Mouse (Mus musculus) cerebellum, adult (tissue): ENCODE results near the gene Clcn1.

Source experiments
- ATAC-seq: cut with Nextera tagmentation; 2 replicates; pipeline ENCODE4 v1.9.2; 2017; ENCODE audit warnings: mild to moderate bottlenecking, moderate library complexity, mixed read lengths; ENCODE audit not compliant: insufficient number of reproducible peaks, low FRiP score, low TSS enrichment

The Clcn1 gene

DNA sequence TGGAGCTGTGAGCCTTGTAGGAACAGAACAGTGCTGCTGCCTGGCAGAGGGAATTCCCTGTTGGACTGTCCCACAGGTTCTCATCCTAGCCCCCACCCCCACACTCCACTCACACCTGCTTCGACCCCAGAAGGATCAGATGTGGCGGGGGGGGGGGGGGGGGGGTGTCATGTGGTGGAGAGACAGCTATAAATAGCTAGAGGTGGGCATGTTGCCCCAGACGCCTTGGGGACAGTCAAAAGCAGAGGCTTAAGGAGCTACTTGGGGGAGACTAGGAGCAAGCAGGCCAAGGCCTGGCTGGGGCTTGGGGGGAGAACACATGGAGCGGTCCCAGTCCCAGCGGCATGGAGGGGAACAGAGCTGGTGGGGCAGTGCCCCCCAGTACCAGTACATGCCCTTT lies at the start of gene Clcn1:
Gene Clcn1 (plus strand): TSS at position 238 of the 400 bp plus-strand sequence.
- no peak for ATAC-seq

DNA sequence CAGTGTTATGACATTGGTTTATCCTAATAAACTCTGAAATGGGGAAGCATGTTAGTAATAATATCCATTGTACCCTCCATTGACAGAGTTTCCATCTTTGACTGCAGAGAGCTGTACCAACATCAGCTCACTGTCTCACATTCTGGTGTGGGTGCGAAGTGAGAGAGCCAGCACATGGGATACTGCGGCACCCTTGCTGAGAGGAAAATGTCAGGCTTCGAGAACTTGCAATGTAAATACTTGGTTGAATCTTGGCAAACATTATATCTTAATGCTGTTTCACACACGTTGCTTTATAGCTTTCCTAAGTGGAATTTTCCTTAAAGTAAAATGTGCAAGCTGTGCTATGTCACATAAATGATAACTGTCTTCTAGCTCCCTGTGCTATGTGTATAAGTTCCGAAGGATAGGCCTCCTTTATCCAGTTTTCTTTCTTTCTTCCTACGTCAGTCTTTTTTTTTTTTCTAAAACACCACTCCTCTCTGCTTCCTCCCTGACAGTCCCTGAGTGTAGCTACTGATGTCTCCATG lies 49.1 kb upstream of the Clcn1 start:
- no peak for ATAC-seq

DNA sequence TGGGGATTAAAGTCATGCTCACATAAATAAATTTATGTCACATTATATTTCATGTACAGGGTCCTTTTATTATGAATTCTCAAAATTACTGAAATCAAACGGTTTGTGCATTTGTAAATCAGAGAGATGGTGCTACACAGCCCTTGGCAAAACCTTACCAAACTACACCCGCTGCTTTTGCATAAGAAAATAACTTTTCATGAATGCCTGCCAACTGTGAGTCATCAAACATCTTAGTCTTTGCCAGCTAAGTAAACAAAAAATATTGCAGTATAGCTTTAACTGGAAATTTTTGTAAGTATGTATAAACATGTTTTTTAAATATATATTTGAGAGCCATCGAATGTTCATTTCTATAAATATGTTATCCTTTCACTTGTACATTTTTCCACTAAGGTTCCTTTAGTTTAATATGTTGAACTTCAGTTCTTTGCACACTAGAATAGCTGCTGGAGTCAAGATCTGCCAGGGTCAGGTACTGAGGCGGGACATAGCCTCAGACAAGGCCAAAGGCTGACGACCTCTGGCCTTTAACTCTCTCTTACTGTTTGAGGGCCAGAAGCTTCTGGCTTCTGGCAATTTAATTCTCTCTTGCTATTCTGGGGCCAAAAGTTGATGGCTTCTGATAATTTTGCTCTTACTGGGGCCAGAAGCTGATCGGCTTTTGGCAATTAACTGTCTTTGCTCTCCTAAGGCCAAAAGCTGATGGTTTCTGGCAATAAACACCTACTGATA lies 45.0 kb upstream of the Clcn1 start:
- ATAC-seq: no peak

DNA sequence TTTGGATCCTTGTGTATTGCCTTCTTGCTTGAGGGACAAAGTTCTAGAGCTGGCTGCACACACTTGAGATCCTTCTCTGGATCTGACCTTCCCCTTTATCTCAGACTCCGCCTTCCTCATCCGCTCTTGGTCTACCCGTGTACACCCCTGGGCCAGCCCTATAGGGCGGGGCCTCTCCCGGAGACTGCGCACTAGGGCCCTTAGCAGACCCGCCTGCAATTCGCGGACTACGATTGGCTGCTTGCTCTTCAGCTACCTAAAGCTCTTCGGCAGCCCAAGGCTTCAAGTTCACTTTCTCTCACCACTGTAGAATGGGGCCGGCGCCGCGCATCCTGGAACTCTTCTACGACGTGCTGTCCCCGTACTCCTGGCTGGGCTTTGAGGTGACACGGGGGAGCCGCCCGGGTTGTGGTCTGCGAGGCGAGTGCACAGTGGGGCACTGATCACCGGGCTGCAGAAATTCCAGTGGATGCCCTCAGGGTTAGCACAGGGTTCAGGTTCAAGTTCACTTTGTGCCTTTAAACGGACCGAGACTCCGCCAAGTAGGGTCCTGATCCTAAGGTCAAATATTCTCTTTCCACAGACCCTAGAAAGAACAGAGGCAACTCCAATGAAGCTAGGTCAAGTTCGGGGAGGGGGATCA lies 40.7 kb upstream of the Clcn1 start, which contains the start of gene Gstk1:
Gene Gstk1 (plus strand): TSS at position 225 of the 643 bp plus-strand sequence.
- ATAC-seq: peak; percentile 99

DNA sequence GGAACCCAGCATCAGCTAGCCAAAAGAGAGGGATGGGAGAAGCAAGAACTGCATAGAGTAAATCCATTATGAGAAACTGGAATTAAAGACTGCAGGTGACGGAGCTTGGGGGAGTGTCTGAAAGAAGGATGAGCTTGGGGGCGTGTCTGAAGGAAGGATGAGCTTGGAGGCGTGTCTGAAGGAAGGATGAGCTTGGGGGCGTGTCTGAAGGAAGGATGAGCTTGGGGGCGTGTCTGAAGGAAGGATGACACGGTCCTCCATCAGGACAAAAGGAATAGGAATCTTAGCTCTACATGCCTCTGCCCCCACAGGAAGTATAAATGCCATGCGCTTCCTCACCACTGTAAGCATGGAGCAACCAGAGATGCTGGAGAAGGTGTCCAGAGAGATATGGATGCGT lies 39.3 kb upstream of the Clcn1 start:
- no peak for ATAC-seq

DNA sequence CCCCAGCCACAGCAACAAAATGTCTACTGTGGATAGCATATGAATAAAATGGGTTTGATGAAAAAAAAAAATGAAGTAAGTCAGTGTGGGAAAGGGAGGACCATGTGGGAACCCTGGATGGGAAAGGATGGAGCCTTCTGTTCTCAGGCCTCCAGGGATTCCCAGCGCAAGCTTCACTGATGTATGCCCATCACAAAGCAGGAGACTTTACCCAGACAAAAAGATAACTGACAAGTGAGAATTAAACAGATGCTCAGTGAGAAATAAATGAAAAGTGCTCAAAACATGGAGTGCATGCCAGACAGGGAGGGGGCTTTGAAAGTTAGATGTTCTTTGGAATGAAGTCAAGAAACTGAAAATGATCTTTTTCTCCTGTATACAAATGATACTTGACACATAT lies 38.5 kb upstream of the Clcn1 start:
- ATAC-seq: no peak

DNA sequence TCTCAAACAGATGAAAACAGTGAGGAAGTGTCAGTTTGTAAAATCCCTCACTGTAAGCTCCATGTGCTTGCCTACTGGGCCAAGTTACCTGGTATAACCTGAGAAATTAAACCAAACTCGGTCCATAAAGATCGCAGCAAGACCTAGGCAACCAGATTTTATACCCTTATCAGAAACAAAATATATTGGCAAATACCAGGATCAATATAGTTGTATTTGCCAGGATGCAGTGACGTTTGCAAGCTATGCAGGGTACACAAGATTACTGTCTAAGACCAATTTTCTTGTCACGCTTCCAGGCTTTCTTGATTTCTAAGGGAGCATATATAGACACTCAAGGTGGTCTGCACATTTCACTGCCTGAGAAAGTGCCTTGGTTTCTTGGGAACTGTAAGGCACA lies 34.7 kb upstream of the Clcn1 start:
- ATAC-seq: no peak

DNA sequence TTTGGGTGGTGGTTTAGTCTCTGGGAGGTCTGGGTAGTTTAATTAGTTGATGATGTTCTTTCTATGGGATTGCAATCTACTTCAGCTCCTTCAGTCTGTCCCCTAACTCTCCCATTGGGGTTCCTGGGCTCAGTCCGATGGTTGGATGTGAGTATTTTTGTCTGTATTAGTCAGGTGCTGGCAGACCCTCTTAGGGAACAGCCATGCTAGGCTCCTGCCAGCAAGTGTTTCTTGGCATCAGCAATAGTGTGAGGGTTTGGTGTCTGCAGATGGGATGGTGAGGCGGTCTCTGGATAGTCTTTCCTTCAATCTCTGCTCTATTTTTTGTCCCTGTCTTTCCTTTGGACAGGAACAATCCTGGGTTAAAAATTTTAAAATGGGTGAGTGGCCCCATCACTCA lies 33.4 kb upstream of the Clcn1 start:
- no peak for ATAC-seq

DNA sequence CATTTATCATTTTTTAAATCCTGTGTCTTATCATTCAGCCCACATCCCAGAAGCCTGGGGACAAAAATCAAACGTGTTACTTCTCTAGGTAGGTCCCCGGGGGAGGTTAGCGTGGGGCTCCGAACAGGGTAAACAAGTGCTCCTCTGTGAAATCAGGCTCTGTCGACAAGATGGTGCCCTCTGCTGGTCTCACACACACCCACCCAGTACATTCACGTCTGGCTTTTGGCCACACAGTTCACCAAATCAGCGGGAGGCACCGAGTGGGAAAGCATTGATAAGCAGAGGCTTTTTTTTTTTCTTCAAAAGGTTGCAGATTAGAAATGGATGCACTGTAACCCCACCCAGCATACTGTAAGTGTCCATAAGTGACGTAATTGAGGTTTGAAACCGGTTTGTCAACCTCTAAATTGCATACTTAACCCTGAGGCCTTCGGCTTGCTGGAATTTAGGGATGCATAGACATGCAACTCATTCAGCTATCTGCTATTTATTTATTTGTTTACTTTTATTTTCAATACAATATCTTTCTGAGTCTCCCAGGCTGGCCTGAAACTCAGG lies 29.1 kb upstream of the Clcn1 start:
- 0 out of 2 replicates have a peak, but pooled peaks have one; percentile 26 for ATAC-seq

DNA sequence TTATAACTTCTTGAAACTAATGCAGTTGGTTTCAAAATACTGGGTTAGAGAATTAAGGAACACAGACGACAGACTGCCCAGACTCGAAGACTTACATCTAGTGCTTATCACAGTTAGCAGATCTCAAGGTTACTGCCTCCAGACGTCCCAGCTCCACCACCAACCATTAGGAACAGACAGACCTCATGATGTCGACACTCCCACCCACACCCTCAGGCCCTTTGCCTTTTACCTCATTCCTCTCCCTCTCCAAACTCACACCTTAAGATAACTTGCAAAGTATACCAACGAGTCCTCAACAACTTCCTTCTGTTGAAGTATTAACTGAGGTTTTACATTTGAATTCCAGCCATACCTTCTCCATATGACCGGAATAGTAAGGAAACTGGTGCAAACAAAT lies 26.1 kb upstream of the Clcn1 start:
- ATAC-seq: no peak

DNA sequence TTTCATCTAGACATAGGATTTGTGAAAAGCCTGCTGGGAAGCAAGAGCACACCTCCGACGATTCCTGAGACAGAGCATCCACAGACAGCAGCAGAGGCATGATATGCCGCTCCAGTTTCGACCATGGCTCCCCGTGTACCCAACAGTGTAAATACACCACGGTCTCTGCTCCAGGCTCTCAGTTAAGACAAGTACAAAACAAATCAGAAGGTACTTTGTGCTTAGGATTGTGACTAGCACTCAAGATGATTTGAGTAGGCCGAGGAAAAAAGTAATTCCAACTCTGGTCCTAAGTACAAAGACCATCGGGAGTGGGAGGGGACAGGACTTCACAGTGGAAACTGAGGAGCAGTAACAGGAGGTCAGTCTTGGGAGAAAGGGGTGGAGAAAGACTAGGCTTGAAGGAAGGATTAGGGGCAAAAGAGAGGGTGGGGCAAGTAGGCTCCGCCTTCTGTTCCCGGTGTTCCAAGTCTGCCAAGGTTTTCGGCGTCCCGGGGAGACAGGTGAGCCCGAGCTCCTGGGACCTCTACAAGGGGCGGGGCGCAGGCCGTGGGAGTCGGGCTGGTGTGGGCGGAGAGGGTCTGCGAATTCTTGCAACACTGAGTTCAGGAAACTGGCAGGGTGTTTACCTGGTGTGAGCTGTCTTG lies 24.8 kb upstream of the Clcn1 start, which contains the start of gene Tmem139:
Gene Tmem139 (plus strand): TSS at position 447 of the 647 bp plus-strand sequence.
- ATAC-seq: no peak

DNA sequence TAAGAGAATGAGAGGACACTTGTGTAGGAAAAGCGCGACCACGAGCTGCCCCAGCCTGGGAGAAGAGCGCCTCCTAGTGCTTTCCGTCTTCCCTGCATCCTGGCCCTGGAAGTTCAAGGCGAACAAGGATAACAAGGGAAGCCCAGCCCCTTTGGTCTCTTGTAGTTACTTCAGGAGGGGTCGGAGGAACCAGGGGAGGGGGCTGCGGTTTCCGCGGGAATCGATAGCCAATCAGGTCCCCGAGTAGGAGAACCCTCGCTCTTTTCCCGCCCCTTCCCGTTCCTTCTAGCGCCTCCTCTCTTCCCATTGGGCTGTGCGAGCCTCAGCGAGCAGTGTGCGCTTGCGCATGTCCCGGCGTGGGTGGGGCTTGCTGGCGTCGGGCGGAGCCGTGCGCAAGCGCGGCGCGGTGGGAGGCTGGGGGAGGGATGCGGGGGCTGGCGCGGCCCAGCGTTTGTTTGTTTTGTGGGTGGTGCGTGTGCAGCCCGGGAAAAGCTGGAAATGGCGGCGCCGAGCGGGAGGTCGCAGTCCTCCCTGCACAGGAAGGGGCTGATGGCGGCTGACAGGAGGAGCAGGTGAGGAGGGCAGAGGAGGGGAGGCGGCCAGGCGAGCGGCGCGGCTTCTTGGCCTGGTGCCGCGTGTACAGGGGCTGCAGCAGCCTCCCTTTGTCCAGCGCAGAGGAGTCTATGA lies 21.7 kb upstream of the Clcn1 start, which contains the start of gene Casp2:
Gene Casp2 (plus strand): TSS at position 360 of the 687 bp plus-strand sequence.
- peak; percentile 98 for ATAC-seq

DNA sequence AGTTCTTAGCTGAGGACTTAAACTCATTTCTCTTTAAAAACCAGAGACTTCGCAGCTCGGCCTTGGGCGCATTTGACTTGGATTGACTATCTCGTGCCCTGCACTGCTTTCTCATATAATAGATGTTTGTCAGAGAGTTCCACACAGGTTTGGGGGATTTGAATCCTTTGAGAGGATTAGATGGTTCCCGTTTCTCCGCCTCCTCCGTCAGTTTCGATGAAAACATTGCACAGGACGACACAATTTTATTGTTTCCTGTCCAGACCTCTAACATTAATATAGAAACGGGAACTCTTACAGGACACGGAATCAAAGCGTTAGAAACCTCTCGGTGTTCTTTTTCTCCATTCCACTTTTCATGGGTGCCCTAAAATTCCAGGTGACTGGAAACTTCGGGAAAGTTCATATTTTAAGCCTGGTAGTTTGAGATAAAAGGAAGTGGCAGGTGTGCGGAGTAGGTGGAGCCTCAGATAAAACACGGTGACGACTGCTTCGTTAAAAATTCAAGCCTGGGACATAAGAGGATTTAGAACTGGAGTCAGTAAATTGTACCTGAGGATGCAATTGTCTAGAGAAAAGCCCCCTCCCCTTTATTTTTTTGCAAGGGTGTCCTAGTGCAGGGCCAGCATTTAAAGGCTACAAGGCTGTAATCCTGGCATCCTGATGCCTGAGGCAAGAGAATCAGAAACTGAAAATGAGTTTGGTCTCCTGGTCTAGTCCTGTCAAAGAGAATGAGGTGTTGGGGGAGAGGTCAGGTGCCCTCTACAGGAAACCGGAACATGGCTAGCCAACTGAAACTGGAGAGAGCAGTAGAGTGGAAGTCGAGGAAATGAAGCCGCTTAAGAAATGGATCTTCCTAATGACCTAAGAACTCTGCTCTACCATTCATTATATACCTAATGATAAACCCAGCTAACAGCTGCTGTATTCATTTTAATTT lies 20.8 kb upstream of the Clcn1 start:
- no peak for ATAC-seq

DNA sequence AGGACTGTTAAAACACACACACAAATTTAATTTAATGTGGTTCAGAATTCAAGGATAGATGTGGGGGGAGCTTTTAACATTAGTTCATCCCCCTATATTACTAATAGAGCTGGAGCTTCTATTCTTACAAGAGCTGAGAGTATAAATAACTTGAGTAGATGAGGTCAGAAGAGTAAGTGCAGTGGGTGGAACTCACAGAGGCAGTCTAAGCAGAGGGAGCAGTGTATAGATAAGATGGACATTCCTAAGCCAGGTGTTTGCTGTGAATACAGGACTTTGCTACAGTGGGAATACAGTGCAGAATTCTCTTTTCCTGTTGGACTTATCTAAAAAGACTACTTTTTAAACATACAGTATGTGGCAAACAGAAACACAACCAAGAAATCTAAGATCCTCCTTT lies 15.7 kb upstream of the Clcn1 start:
- ATAC-seq: no peak

DNA sequence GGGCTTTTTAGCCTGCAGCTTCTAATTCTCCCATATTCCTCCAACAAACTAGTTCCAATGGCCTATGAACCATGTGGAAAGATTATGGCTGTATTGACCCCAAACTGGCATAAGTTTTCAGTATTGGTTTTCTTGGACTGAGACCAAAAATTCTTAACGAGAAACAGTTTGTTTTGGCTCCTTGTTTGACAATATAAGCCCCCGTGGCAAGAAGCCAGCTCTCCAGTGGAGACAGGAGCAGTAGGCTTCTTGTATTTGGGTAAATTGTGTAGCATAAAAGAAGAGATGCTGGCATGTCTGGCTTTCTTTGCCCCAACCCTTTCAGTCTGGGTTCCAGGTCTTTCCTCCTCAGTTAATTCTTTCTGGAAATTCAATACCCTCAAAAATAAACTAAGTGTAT lies 10.3 kb upstream of the Clcn1 start:
- ATAC-seq: no peak

DNA sequence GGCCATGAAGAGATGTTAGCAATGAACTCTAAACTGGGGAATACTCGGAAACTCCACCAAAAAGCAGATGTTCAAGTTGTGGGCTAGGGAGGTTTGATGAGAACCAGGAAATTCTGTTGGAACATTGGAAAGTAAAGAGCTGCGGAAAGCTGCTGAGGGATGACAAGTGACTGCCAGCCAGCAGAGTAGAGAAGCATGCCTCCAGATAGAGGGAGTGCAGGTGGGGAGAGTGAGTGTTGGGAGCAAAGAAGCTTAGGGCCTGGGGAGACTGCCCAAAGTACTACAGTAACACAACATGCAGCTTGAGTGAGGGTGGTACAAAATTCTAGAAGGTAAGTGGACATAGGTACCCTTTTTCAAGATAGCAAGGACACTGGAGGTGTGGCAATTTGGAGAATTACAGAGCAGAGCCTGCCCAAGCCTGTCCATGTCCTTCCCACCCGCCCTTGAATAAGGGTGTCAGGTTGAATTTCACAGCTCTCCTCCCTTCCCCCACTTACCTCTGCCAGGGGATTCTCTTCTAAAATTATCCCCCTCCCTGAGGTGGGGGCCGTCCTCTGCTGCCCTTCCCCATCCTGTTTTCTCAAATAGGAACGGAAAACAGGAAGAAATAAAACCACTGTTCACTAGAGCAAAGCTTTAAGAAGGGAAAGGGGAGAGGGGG lies 3.5 kb upstream of the Clcn1 start:
- no peak for ATAC-seq

DNA sequence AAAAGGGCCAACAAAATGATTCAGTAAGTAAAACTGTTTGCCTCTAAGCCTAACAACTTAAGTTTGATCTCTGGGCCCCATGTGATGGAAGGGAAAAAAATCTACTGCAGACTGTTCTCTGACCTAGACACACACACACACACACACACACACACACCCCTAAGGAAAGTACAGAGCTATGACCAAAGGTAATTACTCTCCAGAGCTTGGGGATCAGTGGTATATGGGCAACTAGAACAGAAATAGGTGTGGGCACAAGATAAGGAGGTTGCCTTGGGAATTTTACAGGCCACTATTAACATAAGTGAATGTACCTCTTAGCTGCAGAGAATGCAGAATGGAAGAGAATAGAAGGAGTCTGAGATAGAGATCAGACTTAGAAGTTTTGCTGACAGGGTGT lies 1.1 kb downstream of the Clcn1 start:
- ATAC-seq: no peak

DNA sequence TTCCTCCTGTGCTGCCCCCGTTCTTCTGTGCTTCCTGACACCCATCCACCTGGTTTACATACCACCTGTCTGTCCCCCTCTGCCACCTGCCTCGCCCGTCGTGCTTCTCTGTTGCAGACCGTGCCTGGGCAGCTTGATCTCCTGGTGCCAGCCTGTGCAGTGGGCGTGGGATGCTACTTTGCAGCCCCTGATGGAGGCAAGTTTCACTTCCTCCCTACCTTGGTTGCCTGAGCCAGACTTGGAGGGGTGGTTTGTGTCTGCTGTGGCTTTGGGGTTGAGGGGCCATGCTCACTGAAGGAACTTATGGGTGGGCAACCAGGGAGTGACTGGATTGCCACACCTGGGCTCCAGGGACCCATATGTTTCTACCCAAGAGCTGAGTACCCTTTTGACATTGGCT lies 6.8 kb downstream of the Clcn1 start:
- no peak for ATAC-seq
